Mouse (Mus musculus) embryo, embryonic 11.5 days (tissue): ENCODE results near the gene D630003M21Rik.

Experiments used
- DNase-seq: peaks from one replicate; pipeline ENCODE4 v3.0.0-alpha.2; 2012; ENCODE audit warnings: low read depth, low spot score

D630003M21Rik gene

GRCm38 (mm10) chr2:158194945-158195640 is 33.9 kb downstream of the D630003M21Rik start:
- DNase-seq, result peak; percentile 63

GRCm38 (mm10) chr2:158193611-158194336 is 35.2 kb downstream of the D630003M21Rik start:
- DNase-seq, result no peak

GRCm38 (mm10) chr2:158191098-158191497 is 37.9 kb downstream of the D630003M21Rik start:
- no peak for DNase-seq

GRCm38 (mm10) chr2:158189451-158189850 is 39.6 kb downstream of the D630003M21Rik start:
- no peak for DNase-seq

- no peak for DNase-seq
These were observed 42.7 kb downstream of the D630003M21Rik start for GRCm38 (mm10) chr2:158186206-158186871.

- DNase-seq, result no peak
These were observed 45.8 kb downstream of the D630003M21Rik start for GRCm38 (mm10) chr2:158183266-158183665.

- no peak for DNase-seq
These were observed 47.1 kb downstream of the D630003M21Rik start for GRCm38 (mm10) chr2:158181932-158182331.

- DNase-seq, result peak; percentile 31
These were observed 48.2 kb downstream of the D630003M21Rik start for GRCm38 (mm10) chr2:158180797-158181196.

- DNase-seq, result no peak
These were observed 49.5 kb downstream of the D630003M21Rik start for GRCm38 (mm10) chr2:158179370-158180111.

GRCm38 (mm10) chr2:158178696-158179369 is 50.2 kb downstream of the D630003M21Rik start:
- peak; percentile 46 for DNase-seq

GRCm38 (mm10) chr2:158178139-158178538 is 50.9 kb downstream of the D630003M21Rik start:
- DNase-seq, result no peak

- DNase-seq, result no peak
These were observed 51.4 kb downstream of the D630003M21Rik start for GRCm38 (mm10) chr2:158177574-158177973.

GRCm38 (mm10) chr2:158176763-158177162 is 52.3 kb downstream of the D630003M21Rik start:
- no peak for DNase-seq

- no peak for DNase-seq
These were observed 53.6 kb downstream of the D630003M21Rik start for GRCm38 (mm10) chr2:158175433-158175832.

- DNase-seq, result no peak
These were observed 54.1 kb downstream of the D630003M21Rik start for GRCm38 (mm10) chr2:158174958-158175357.

GRCm38 (mm10) chr2:158174438-158174837 is 54.6 kb downstream of the D630003M21Rik start:
- DNase-seq, result no peak

- no peak for DNase-seq
These were observed 58.6 kb downstream of the D630003M21Rik start for GRCm38 (mm10) chr2:158170394-158170793.

- no peak for DNase-seq
These were observed 59.3 kb downstream of the D630003M21Rik start for GRCm38 (mm10) chr2:158169771-158170170.

GRCm38 (mm10) chr2:158169351-158169750 is 59.7 kb downstream of the D630003M21Rik start:
- no peak for DNase-seq

GRCm38 (mm10) chr2:158168741-158169211 is 60.2 kb downstream of the D630003M21Rik start:
- no peak for DNase-seq
